Mouse (Mus musculus): ENCODE data around the gene Nckap5. TPM values are rescaled to one million over a fixed set of nuclear protein-coding genes. Genes with fewer than 3 reads are reported as not detected.
A peak's percentile ranks its signal among the peaks of the same experiment; 100 is the strongest.

Gene Nckap5
- total RNA-seq, 2 experiments from 2014 or later: 8.3 to 11.3 TPM

GRCm38 (mm10) chr1:126360531-126361220 lies 469.9 kb downstream of the Nckap5 start:
- DNase-seq: no peak

- DNase-seq: no peak
These were observed 470.5 kb downstream of the Nckap5 start for GRCm38 (mm10) chr1:126360111-126360510.

GRCm38 (mm10) chr1:126341806-126342205 lies 488.8 kb downstream of the Nckap5 start:
- peak in 1 of 2 experiments; percentile 7 for DNase-seq

GRCm38 (mm10) chr1:126339250-126339649 lies 491.3 kb downstream of the Nckap5 start:
- DNase-seq: no peak

GRCm38 (mm10) chr1:126334202-126334601 lies 496.4 kb downstream of the Nckap5 start:
- DNase-seq: no peak

- peak in 1 of 2 experiments; percentile 6 for DNase-seq
These were observed 498.6 kb downstream of the Nckap5 start for GRCm38 (mm10) chr1:126332026-126332425.

- DNase-seq: no peak
These were observed 509.9 kb downstream of the Nckap5 start for GRCm38 (mm10) chr1:126320696-126321095.

GRCm38 (mm10) chr1:126317874-126318607 lies 512.6 kb downstream of the Nckap5 start:
- DNase-seq: no peak

GRCm38 (mm10) chr1:126317345-126317744 lies 513.3 kb downstream of the Nckap5 start:
- no peak for DNase-seq

- no peak for DNase-seq
These were observed 513.7 kb downstream of the Nckap5 start for GRCm38 (mm10) chr1:126316866-126317265.

- no peak for DNase-seq
These were observed 529.5 kb downstream of the Nckap5 start for GRCm38 (mm10) chr1:126301129-126301528.

GRCm38 (mm10) chr1:126264931-126265330 lies 565.7 kb downstream of the Nckap5 start:
- DNase-seq: no peak

- no peak for DNase-seq
These were observed 576.2 kb downstream of the Nckap5 start for GRCm38 (mm10) chr1:126254364-126254763.

- no peak for DNase-seq
These were observed 576.7 kb downstream of the Nckap5 start for GRCm38 (mm10) chr1:126253934-126254333.

GRCm38 (mm10) chr1:126233196-126233595 lies 597.4 kb downstream of the Nckap5 start:
- no peak for DNase-seq

- DNase-seq: no peak
These were observed 599.4 kb downstream of the Nckap5 start for GRCm38 (mm10) chr1:126231199-126231598.

- DNase-seq: no peak
These were observed 620.4 kb downstream of the Nckap5 start for GRCm38 (mm10) chr1:126210212-126210611.

GRCm38 (mm10) chr1:126209743-126210142 lies 620.9 kb downstream of the Nckap5 start:
- DNase-seq: no peak

- DNase-seq: peak; percentile 33 to 37
These were observed 621.5 kb downstream of the Nckap5 start for GRCm38 (mm10) chr1:126209131-126209530.

- no peak for DNase-seq
These were observed 633.7 kb downstream of the Nckap5 start for GRCm38 (mm10) chr1:126196937-126197336.

GRCm38 (mm10) chr1:126190353-126190752 lies 640.2 kb downstream of the Nckap5 start:
- no peak for DNase-seq

- DNase-seq: no peak
These were observed 646.8 kb downstream of the Nckap5 start for GRCm38 (mm10) chr1:126183751-126184150.

- DNase-seq: no peak
These were observed 662.0 kb downstream of the Nckap5 start for GRCm38 (mm10) chr1:126168579-126168978.

GRCm38 (mm10) chr1:126168131-126168530 lies 662.5 kb downstream of the Nckap5 start:
- DNase-seq: no peak

Data from layer of hippocampus, postnatal 36 days (tissue).